Mouse (Mus musculus): ENCODE data around the gene Nps.

GRCm38 (mm10) chr7:135254423-135254822, 4.1 kb upstream of the Nps start:
- no peak for TF ChIP-seq POLR2A (IDR thresholded peaks at IDR 0.05; ENCODE audit: insufficient read depth, low read depth, low read length)
- TF ChIP-seq CTCF (IDR thresholded peaks at IDR 0.05; ENCODE audit: insufficient read depth, low read depth, low read length) = no peak

Measured in olfactory bulb, adult 2 months (tissue).